Mouse (Mus musculus) gastrocnemius, adult 2 months (tissue): ENCODE data around the gene Pold3. TPM values are rescaled to one million over a fixed set of nuclear protein-coding genes. Genes with fewer than 3 reads are reported as not detected.

Experiments
- DNase-seq: peaks from one replicate; pipeline ENCODE4 v3.0.0; 2022
- H3K27ac ChIP-seq: fragments of 200-600 bp; 2 replicates; pipeline ENCODE4 v1.8.1; 2022; ENCODE audit warnings: mild to moderate bottlenecking
- H3K4me3 ChIP-seq: fragments of 200-600 bp; 2 replicates; pipeline ENCODE4 v1.8.1; 2022; ENCODE audit warnings: mild to moderate bottlenecking, moderate library complexity
- CTCF ChIP-seq: fragments of 200-600 bp; IDR thresholded peaks from 2 replicates; pipeline ENCODE4 v1.8.1; 2022; ENCODE audit warnings: antibody characterized with exemption, mild to moderate bottlenecking, moderate library complexity
- intact Hi-C: fragments of 180-260 bp; cut with DNase I; formaldehyde crosslinking; loops from one replicate; pipeline ENCODE4 v1.15.1; 2025
- total RNA-seq, 2 experiments: library from RNA; stranded (reverse); gene quantifications; 2 replicates each; pipeline ENCODE4 v1.2.3; 2021

Gene Pold3
- total RNA-seq, 2 experiments from 2014 or later: 5.6 to 6.3 TPM

DNA sequence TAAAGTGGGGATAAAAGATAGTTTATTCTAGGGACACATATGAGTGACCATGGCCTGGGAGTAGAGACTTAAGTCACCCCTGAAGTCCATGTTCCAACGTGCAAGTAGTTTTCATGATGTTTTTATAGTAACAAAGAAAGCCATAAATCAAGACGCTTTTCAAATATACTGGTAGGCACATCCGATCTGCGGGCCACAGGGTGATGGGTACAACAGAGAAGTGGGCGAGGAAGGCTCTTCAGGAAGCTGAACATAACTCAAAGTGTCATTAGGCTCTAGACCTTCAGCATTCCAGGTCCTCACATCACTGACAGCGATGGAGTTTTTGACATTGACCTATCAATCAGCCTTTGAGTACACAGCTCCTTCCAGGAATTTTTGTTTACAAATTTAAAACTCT, 9.2 kb upstream of the Pold3 start:
- Histone ChIP-seq H3K4me3 (no peak overlapping the region), H3K27ac (no peak overlapping the region)
- no peak for DNase-seq
- intact Hi-C loops: no loop called here
- no peak for TF ChIP-seq CTCF

DNA sequence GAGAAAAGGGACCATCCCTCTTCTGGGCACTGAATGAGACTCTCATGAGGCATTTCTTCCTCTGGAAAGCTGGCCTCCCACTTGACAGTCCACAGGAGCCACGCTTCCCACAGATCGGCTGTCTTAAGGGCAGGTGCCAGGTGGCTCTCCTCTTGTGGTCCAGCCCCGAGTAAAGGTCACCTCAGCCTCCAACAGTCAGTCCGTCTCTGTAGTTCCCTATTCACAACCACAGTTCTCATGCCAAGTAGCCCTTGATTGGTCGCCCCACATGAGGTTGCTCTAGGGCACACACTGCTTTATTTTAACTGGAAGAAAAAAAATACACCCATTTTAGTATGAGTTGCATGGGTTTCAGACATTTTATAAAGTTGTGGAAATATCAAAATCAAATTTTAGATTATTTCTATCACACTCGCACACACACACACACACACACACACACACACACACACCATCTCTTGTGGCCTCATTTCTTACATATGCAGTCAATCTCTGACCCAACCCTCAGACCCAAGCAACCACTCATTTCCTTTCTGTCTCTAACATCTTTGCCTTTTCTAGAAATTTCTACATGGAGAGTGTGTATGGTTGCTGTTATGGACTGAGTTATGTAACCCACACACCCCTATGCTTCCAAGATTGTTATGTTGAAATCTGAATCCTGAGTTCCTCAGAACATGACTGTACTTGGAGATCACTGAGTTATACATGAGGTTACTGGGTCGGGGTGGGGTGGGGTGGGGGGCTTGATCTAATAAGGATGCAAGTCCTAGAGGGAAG, 7.1 kb upstream of the Pold3 start:
- no peak for TF ChIP-seq CTCF
- Histone ChIP-seq H3K27ac (no peak overlapping the region), H3K4me3 (no peak overlapping the region)
- no peak for DNase-seq
- intact Hi-C loops: no loop called here

DNA sequence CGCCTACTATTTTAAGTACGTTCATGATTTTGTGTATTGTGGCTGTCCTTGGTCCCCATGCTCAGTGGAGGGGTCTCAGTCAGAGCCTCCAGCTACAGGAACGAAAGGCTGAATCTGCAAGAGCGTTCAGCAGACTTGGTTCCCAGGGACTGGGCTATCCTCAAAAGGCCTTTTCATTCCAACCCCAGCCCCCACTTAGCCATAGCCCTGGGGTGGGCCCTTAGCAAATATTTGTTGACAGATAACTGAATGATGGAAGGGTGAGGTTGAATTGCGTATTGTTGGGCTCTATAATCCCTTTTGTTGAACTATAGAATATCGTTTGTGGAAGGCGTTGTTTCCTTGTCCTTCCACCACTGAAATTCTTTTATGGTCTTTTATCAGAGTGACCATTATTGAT, 5.1 kb upstream of the Pold3 start:
- DNase-seq: no peak
- H3K4me3 ChIP-seq: no peak overlapping the region
- no peak overlapping the region for H3K27ac ChIP-seq
- intact Hi-C loops: no loop called here
- no peak for TF ChIP-seq CTCF

DNA sequence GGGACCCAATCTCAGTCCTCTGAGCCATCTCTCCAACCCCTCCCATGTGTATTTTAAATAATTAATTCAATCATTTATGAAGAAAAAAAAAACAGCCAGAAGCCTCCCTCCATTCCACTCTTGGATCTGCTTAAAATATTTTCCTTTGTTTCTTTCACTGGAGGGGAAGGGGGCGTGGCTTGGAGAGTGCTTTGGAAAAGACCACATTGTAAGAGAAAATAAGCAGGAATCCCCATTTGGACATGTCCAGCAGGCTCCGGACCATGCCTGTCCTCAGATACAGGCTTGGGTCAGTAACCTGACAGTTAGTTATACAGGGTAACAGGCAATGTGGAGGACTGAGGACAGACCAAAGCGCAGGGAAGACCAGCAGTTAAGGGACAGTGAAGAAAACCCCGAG, 3.8 kb upstream of the Pold3 start:
- H3K4me3 ChIP-seq: no peak overlapping the region
- no peak for DNase-seq
- TF ChIP-seq CTCF: no peak
- intact Hi-C loops: no loop called here
- H3K27ac ChIP-seq: no peak overlapping the region

DNA sequence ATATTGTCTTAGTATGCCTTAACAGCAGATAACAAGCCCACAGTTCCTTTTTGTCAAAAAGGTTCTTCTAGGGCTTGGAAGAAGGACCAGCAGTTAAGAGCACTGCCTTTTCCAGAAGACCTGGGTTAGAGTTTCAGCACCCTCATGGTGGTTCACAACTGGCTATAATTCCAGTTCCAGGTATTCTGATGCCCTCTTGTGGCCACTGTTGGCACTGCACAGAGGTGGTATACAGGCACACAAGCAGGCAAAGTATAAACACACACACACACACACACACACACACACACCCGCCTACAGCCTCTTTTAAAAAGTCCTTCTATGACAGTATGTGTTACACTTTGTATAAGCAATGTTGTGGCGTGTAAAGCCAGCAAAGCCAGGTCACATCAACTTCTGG, 2.8 kb upstream of the Pold3 start:
- no peak overlapping the region for H3K27ac ChIP-seq
- DNase-seq: peak; percentile 42
- TF ChIP-seq CTCF: peak; percentile 58
- intact Hi-C loops: loop anchor here (1.0 to 5.0 kb wide), 3 partner anchors 103 to 136 kb away; partner anchors contain the start of gene Pgm2l1
- no peak overlapping the region for H3K4me3 ChIP-seq

DNA sequence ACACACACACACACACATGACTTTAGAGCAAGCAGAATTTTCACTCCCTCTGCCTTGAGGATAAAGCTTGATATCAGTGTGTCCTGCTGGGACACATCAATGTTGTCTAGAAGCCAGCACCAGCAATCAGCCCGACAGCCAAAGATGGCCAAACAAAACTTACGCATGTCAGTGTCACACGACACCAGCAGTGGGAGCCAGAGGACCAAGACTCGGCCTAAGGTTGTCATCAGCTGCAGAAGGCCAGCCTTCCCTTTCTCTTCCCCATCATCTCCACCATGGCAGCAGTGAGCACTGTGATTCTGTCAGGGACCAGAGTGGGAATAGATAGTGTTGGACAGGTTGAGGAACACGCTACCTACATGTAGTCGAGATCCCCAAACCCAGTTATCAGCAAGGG, 2.1 kb upstream of the Pold3 start:
- peak; percentile 36 for DNase-seq
- TF ChIP-seq CTCF: peak; percentile 43
- H3K27ac ChIP-seq: no peak overlapping the region
- H3K4me3 ChIP-seq: no peak overlapping the region
- intact Hi-C loops: loop anchor here (2.0 to 5.0 kb wide), 3 partner anchors 35 to 111 kb away; partner anchors contain the start of genes Lipt2 and Pgm2l1

DNA sequence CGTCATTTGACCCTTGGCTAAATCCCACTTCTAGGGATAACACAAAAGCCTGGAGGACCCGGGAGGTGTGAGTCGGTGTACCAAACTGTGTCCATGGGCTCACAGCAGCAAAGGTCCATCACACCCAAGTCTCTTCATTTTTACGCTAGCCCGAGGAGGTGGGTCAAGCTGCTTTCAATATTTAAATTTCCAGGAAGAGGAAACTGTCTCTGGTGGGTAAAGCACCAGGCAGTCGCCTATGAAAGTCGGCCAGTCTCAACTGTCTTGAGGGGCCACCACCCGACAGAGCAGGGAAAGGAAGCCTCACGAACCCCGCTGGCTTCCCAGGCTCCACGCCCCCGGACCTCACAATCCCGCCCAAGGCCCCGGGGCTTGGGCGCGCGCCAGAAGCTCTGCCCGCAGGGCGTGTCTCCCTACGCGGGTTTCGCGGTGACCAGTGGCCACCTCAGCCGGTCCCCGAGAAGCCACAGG, 539 bp downstream of the Pold3 start:
- peak overlapping the region; percentile 98 for H3K4me3 ChIP-seq
- DNase-seq: no peak
- peak overlapping the region; percentile 91 for H3K27ac ChIP-seq
- no peak for TF ChIP-seq CTCF
- intact Hi-C loops: loop anchor here (5.0 kb wide), 2 partner anchors 106 to 109 kb away; partner anchors contain the start of gene Pgm2l1

DNA sequence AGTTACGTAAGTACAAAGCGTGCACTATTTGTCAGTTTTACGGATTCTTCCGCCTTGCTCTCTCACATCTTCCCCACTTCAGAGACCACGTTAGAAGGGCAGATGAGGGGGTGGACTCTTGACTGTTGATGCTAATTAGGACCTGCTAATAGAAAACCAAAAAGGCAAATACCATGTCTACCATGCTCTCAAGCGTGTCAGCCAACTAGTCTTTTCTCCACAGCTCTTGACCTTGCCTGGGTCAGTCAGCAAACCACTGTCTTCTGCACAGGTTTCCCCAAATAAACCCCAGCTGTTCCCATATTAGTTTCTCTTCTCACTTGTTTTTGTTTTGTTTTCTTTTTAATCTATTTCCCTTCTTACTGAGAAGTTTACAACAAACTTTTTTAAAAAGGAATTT, 7.1 kb downstream of the Pold3 start:
- no peak for TF ChIP-seq CTCF
- DNase-seq: no peak
- intact Hi-C loops: no loop called here
- Histone ChIP-seq H3K27ac (no peak overlapping the region), H3K4me3 (no peak overlapping the region)

DNA sequence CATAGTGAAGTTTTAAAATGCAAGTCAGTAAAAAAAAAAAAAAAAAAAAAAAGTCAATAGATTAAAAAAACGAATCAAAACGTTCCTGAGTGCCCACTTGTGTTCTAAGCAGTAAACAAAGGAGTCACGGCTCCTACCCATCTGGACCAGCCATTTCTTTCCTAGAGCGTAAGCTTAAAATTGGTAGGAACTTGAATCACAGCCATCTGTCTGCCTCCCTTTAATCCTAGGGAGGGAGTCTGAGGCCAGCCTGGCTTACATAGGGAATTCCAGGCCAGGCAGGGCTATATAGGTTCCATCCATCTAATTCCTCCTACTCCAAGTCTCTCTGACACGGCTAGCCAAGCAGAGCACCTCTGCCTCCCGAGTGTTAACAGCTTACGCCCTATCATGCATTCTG, 7.5 kb downstream of the Pold3 start:
- intact Hi-C loops: no loop called here
- DNase-seq: no peak
- TF ChIP-seq CTCF: no peak
- Histone ChIP-seq H3K4me3 (no peak overlapping the region), H3K27ac (no peak overlapping the region)

DNA sequence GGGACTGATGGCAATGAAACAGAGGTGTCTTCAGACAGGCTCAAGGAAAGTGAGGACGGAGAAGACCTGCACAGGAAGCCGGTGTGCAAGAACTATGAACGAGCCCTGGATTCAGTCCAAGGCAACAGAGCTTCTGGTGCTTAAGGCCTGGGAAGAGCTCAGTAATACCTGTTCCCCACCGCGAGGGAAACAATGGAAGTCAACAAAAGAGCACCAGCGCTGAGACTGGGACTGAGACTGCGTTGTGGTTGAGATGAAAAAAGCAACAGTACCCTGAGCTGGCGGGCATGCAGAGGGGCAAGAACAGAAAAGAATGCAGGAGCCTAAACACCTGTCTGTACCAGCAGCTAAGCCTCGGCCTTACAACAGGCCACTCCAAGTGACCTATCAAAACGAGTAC, 9.9 kb downstream of the Pold3 start:
- no peak for TF ChIP-seq CTCF

DNA sequence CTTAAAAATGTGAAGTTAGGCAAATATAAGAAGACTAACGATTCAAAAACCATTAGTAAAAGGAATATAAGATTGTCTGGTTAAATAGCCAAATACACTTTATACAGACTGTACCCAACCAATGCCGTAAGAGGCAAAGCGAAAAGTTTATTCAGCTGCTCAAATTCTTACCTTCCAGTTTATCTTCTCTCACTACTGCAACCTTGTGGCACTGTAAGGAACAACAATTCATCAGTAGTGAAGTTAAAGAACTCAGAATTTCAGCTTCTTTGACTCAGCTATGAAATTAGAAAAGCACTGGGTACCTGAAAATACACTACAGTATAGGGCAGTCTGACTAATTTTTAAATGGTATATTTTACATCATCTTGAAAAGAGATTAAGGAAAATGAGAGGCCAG, 13.0 kb downstream of the Pold3 start:
- Histone ChIP-seq H3K4me3 (no peak overlapping the region), H3K27ac (no peak overlapping the region)
- DNase-seq: no peak
- intact Hi-C loops: loop anchor here (1.0 to 5.0 kb wide), 2 partner anchors 98 to 121 kb away; no protein-coding TSS in a partner anchor
- TF ChIP-seq CTCF: peak; percentile 70

More for the DNA sequence above, 9.9 kb downstream of the Pold3 start:
- no peak overlapping the region for H3K27ac ChIP-seq
- no peak for DNase-seq
- no peak overlapping the region for H3K4me3 ChIP-seq
- intact Hi-C loops: no loop called here

DNA sequence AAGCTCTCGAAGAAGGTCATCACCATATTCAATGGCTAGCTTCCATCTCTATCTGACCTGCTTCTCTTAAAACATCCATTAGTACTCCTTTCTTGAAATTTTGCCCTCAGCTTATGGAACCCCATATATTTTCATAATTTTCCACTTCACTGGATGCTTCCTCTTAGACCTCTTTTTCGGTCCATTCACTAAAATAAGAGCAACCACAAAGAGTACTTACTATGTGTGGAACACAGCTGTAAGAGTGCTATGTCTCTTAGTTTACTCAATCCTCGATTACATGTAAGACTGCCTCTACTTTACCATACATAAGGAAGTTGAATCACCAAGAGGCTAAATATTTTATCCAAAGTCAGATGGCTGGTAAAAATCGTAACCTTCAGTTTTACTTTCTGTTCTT, 16.7 kb downstream of the Pold3 start:
- intact Hi-C loops: loop anchor here (5.0 kb wide), 1 partner anchor 117 kb away; no protein-coding TSS in a partner anchor
- Histone ChIP-seq H3K4me3 (no peak overlapping the region), H3K27ac (no peak overlapping the region)
- DNase-seq: no peak
- no peak for TF ChIP-seq CTCF

DNA sequence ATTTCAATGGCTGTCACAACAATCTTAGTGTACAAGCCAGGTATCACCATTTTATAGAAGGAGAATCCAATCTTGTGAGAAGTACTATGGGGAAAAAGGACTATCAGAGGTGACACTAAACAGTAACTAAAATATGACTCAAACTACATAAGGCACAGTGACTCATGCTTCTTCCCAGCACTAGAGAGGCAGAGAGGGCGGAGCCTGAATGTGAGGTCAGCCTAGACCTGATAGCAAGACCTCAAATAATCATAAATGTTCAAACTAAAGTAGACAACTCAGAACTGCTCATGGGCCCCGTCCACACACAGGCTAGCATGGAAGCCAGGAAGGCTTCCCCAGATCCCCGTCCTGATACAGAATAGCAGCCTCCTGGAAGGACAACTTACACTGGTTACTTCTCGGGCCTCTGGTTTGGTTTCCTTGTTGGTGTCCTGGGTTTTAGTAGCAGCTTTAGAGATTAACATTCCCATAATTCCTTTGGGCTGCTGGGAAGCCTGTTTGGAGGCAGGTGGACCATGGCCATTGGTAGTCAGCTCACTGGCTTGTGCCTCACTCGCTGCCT, 21.3 kb downstream of the Pold3 start:
- TF ChIP-seq CTCF: no peak
- intact Hi-C loops: no loop called here
- Histone ChIP-seq H3K27ac (no peak overlapping the region), H3K4me3 (no peak overlapping the region)
- no peak for DNase-seq
